Mouse (Mus musculus) lung, embryonic 16.5 days (tissue): ENCODE measurements around the gene Qser1. TPM values are rescaled to one million over a fixed set of nuclear protein-coding genes. Genes with fewer than 3 reads are reported as not detected.
"Not testable (repeated sequence)": the region's sequence is repeated elsewhere in the genome, so short reads cannot be mapped to it uniquely, and the experiment has no call there.

Experiments used
- ATAC-seq: fragments of 200-750 bp; cut with Nextera tagmentation; 2 replicates; pipeline ENCODE4 v1.8.0; 2017; ENCODE audit warnings: low read depth, mild to moderate bottlenecking, moderate library complexity
- H3K27ac ChIP-seq: fragments of 300-500 bp; sonication (generic); 2 replicates; pipeline ENCODE4 v1.5.1; 2014; ENCODE audit warnings: mild to moderate bottlenecking, control low read depth, low read length
- H3K27me3 ChIP-seq: fragments of 300-500 bp; sonication (generic); 2 replicates; pipeline ENCODE4 v1.6.1; 2014; ENCODE audit warnings: low read depth, low read length, mixed read lengths; ENCODE audit not compliant: control insufficient read depth, insufficient read depth
- H3K36me3 ChIP-seq: fragments of 300-500 bp; sonication (generic); 2 replicates; pipeline ENCODE4 v1.6.1; 2014; ENCODE audit warnings: low read length; ENCODE audit not compliant: control insufficient read depth, insufficient read depth
- H3K4me1 ChIP-seq: fragments of 300-500 bp; sonication (generic); replicated peaks from 2 replicates; pipeline ENCODE4 v1.6.1; 2014; ENCODE audit warnings: low read length, mixed read lengths; ENCODE audit not compliant: control insufficient read depth, insufficient read depth
- H3K4me2 ChIP-seq: fragments of 300-500 bp; sonication (generic); 2 replicates; pipeline ENCODE4 v1.6.1; 2014; ENCODE audit warnings: low read depth, low read length, control low read depth
- H3K4me3 ChIP-seq: fragments of 300-500 bp; sonication (generic); 2 replicates; pipeline ENCODE4 v1.5.1; 2014; ENCODE audit warnings: mild to moderate bottlenecking, low read length, control low read depth
- H3K9ac ChIP-seq: fragments of 300-500 bp; sonication (generic); 2 replicates; pipeline ENCODE4 v1.6.1; 2014; ENCODE audit warnings: low read length, control low read depth
- H3K9me3 ChIP-seq: fragments of 300-500 bp; sonication (generic); 2 replicates; pipeline ENCODE4 v1.6.1; 2016; ENCODE audit warnings: low read length; ENCODE audit not compliant: control insufficient read depth
- WGBS: fragments of 180-500 bp; shearing (Covaris S2); extraction: QIAGEN DNeasy Blood & Tissue Kit; methylation state at CpG from one replicate; pipeline ENCODE4 v1.1.7; 2014; 5-methylcytosine and 5-hydroxymethylcytosine counted together
- polyA plus RNA-seq: library from polyadenylated mRNA; unstranded; fragments of >200 nt; fragmentation: Nextera tagmentation; extraction: Ambion mirVana; gene quantifications from 2 replicates; pipeline ENCODE4 v1.2.1, GENCODE M21; 2015

Qser1 gene
- polyA plus RNA-seq = 8.3 and 9.3 TPM in 2 replicates

DNA sequence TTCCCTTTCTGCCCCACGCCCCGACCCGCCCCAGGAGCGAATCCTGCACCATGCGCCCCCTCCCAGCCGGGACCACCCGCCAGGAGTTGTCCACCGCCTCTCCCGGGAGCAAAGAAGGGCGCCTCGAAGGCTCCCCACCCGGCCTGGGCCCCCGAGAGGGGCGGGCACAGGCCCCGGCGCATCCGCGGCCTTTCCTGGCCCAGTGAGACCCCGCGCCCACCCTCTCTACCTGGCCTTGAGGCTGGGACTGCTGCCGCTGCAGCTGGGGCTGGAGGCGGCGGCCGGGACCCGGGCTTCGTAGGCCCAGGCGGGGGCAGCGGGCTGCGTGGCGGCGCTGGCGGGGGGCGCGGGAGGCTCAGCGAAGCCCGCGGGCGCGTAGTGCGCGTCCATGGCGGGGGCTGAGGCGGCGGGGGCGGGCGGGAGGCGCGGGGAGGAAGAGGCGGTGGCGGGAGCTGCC, at the start of gene Qser1:
Gene Qser1, minus strand, starts transcription at position 390 of the 457 bp plus-strand sequence.
- under 1% methylated on average over 21 of the region's 50 CpGs for WGBS
- Histone ChIP-seq H3K4me2 (peak within 1 kb of the TSS; percentile 76), H3K9me3 (no peaks in the 10 kb centered on the region), H3K27ac (peak within 1 kb of the TSS; percentile 99), H3K36me3 (no peaks in the 10 kb centered on the region), H3K4me1 (peaks cover 10% of the 10 kb centered on the region), H3K9ac (peak within 1 kb of the TSS; percentile 99), H3K27me3 (no peaks in the 10 kb centered on the region), H3K4me3 (peak within 1 kb of the TSS; percentile 96)
- peak; percentile 64 for ATAC-seq

DNA sequence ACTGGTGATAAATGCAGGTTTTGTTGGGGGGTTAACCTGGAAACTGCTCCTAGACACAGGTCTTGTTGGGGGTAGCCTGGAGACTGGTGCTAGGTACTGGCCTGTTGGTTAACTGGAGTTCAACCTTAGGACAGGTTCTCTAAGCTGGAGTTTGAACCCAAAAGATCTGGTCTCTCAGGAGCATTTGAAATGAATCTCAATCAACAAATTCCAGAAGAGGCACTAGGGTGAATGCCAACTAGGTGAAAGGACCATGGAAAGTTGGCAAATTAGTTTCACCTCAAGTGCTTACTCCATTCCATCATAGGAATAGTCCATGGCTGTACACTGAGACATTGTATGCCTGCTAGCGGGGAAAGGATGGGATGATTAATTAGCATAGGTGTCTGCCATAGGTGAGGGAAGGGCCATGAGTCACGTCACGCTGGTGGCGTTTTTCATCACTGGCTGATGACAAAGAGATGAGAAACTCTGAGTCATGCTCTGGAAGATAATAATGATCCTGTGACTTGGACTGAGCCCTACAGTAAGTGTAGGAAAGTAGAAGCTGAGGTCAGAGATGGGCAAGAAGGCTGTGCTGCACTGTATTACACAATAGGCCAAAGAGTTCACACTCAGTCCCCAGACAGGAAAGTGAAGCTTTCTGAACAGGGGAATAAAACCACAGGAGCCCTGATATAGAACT, 47.8 kb upstream of the Qser1 start:
- H3K9me3 ChIP-seq = no peaks in the 10 kb centered on the region
- H3K4me2 ChIP-seq = no peak overlapping the region
- H3K4me1 ChIP-seq = no peaks in the 10 kb centered on the region
- no peaks in the 10 kb centered on the region for H3K36me3 ChIP-seq
- no peaks in the 10 kb centered on the region for H3K27me3 ChIP-seq
- H3K9ac ChIP-seq = no peak overlapping the region
- ATAC-seq = no peak
- 78% methylated on average over 4 of the region's 4 CpGs for WGBS
- H3K27ac ChIP-seq = no peak overlapping the region
- H3K4me3 ChIP-seq = no peak overlapping the region

DNA sequence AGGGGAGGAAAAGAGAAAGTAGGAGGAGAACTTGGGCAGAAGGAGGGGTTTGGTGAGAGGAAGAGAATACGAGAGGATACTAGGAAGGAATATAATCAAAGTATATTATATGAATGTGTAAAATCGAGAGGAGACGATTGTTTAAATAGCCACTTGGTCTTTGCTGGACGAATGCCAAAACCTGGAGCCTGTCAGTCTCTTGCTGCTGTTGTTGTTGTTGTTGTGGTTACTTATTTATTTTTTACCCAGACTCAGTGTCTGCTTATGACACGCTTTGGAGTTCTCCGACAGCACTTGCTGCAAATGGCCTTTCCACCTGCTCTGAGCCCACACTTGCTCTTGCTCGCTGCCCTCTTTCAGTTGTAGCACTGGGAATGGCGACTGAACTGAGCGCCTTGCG, 43.9 kb upstream of the Qser1 start:
- Histone ChIP-seq H3K36me3 (no peaks in the 10 kb centered on the region), H3K9me3 (no peaks in the 10 kb centered on the region), H3K9ac (no peak overlapping the region), H3K27me3 (no peaks in the 10 kb centered on the region), H3K4me3 (no peak overlapping the region), H3K4me2 (no peak overlapping the region), H3K27ac (no peak overlapping the region), H3K4me1 (no peaks in the 10 kb centered on the region)
- ATAC-seq = no peak
- WGBS = 60% methylated on average over 10 of the region's 10 CpGs

DNA sequence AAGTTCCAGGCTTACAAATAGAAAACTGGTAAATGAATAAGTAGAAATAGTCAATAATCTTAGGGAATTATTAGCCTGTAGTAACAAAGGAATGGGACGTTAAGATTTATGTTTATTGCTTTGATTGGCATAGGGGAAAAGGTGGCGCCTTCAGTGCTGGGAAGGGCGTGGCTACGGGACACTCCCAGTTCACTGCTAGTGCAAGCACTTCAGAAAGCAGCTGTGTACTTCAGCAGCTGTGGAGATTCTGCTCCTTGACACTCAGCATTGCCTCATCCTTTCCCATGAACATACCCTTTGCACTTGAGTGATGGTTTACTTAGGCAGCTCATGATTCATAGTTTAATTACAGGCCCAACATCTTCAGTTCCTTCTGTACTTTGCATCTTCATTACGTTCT, 42.5 kb upstream of the Qser1 start:
- no peaks in the 10 kb centered on the region for H3K36me3 ChIP-seq
- H3K9me3 ChIP-seq = no peaks in the 10 kb centered on the region
- H3K4me3 ChIP-seq = no peak overlapping the region
- no peak for ATAC-seq
- no peak overlapping the region for H3K9ac ChIP-seq
- 68% methylated on average over 5 of the region's 5 CpGs for WGBS
- no peaks in the 10 kb centered on the region for H3K4me1 ChIP-seq
- H3K27me3 ChIP-seq = no peaks in the 10 kb centered on the region
- H3K27ac ChIP-seq = no peak overlapping the region
- H3K4me2 ChIP-seq = no peak overlapping the region

- H3K36me3 ChIP-seq, H3K27ac ChIP-seq, H3K27me3 ChIP-seq, ATAC-seq, H3K9ac ChIP-seq, H3K4me3 ChIP-seq, H3K4me1 ChIP-seq, H3K9me3 ChIP-seq, H3K4me2 ChIP-seq: not testable (repeated sequence)
- WGBS = 82% methylated on average over 3 of the region's 3 CpGs
Measured at GRCm38 (mm10) chr2:104858083-104858482, 41.5 kb upstream of the Qser1 start.

- Histone ChIP-seq H3K4me1 (no peaks in the 10 kb centered on the region), H3K27me3 (no peaks in the 10 kb centered on the region; the same call in 1 of the 2 replicates), H3K9me3 (no peaks in the 10 kb centered on the region), H3K4me3 (no peak overlapping the region), H3K4me2 (no peak overlapping the region), H3K36me3 (no peaks in the 10 kb centered on the region), H3K9ac (no peak overlapping the region), H3K27ac (no peak overlapping the region)
- ATAC-seq = no peak
- WGBS = 55% methylated on average over 1 of the region's 1 CpGs
Measured at GRCm38 (mm10) chr2:104856218-104856617, 39.7 kb upstream of the Qser1 start.

- no peak overlapping the region for H3K9ac ChIP-seq
- 46% methylated on average over 3 of the region's 3 CpGs for WGBS
- H3K27me3 ChIP-seq = no peaks in the 10 kb centered on the region; the same call in 1 of the 2 replicates
- no peak overlapping the region for H3K27ac ChIP-seq
- ATAC-seq = no peak
- no peaks in the 10 kb centered on the region for H3K4me1 ChIP-seq
- no peak overlapping the region for H3K4me2 ChIP-seq
- H3K36me3 ChIP-seq = no peaks in the 10 kb centered on the region
- no peaks in the 10 kb centered on the region for H3K9me3 ChIP-seq
- H3K4me3 ChIP-seq = no peak overlapping the region
Measured at GRCm38 (mm10) chr2:104855732-104856131, 39.2 kb upstream of the Qser1 start.

DNA sequence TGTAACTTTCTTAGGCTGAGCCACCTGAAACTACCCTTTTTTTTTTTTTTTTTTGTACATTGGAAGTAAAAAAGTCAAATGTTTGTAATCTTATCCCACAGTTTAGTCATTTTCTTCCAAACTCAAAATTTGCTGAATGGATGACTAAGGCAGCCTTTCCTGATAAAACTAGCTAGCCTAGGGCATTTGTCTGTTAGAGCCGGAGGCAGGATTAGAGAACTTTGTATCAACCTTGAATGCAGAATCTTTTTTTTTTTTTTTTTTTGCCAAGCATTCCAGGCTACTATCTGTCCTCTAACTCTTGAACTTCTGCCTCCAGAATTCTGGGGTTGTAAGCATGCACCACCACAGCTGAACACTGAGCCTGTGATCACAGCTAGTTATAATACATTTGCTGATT, 38.3 kb upstream of the Qser1 start:
- Histone ChIP-seq H3K36me3 (no peaks in the 10 kb centered on the region), H3K4me2 (no peak overlapping the region), H3K9me3 (no peaks in the 10 kb centered on the region), H3K9ac (no peak overlapping the region), H3K4me1 (0 out of 2 replicates have a peak, but pooled peaks cover 2% of the 10 kb centered on the region), H3K27ac (no peak overlapping the region), H3K4me3 (no peak overlapping the region), H3K27me3 (no peaks in the 10 kb centered on the region; the same call in 1 of the 2 replicates)
- 58% methylated on average over 1 of the region's 1 CpGs for WGBS
- ATAC-seq = no peak

- Histone ChIP-seq H3K36me3 (no peaks in the 10 kb centered on the region), H3K4me2 (no peak overlapping the region), H3K9ac (no peak overlapping the region), H3K4me3 (no peak overlapping the region), H3K4me1 (peaks cover 10% of the 10 kb centered on the region; the same call in 1 of the 2 replicates), H3K9me3 (no peaks in the 10 kb centered on the region), H3K27me3 (peaks cover 2% of the 10 kb centered on the region), H3K27ac (no peak overlapping the region)
- ATAC-seq = no peak
- 88% methylated on average over 7 of the region's 7 CpGs for WGBS
Measured at GRCm38 (mm10) chr2:104852546-104852945, 36.0 kb upstream of the Qser1 start.
